Mouse (Mus musculus) hindbrain, embryonic 14.5 days (tissue): Measurements from ENCODE around the gene Strn4. TPM values are rescaled to one million over a fixed set of nuclear protein-coding genes. Genes with fewer than 3 reads are reported as not detected.
A peak's percentile ranks its signal among the peaks of the same experiment; 100 is the strongest.

Source experiments
- ATAC-seq: fragments of 200-750 bp; cut with Nextera tagmentation; 2 replicates; pipeline ENCODE4 v1.8.0; 2017; ENCODE audit warnings: moderate number of reproducible peaks, mild to moderate bottlenecking, moderate TSS enrichment, moderate library complexity; ENCODE audit not compliant: low FRiP score
- DNase-seq: peaks from one replicate; pipeline ENCODE4 v3.0.0-alpha.2; 2015; ENCODE audit warnings: low spot score
- H3K27ac ChIP-seq: fragments of 300-500 bp; sonication (generic); 2 replicates; pipeline ENCODE4 v1.5.1; 2014; ENCODE audit warnings: mild to moderate bottlenecking, moderate library complexity
- H3K27me3 ChIP-seq: fragments of 300-500 bp; sonication (generic); 2 replicates; pipeline ENCODE4 v1.6.1; 2014; ENCODE audit warnings: mild to moderate bottlenecking, low read length, mixed read lengths; ENCODE audit not compliant: control insufficient read depth, insufficient read depth
- H3K36me3 ChIP-seq: fragments of 300-500 bp; sonication (generic); replicated peaks from 2 replicates; pipeline ENCODE4 v1.6.1; 2014; ENCODE audit not compliant: control insufficient read depth, insufficient read depth
- H3K4me1 ChIP-seq: fragments of 300-500 bp; sonication (generic); replicated peaks from 2 replicates; pipeline ENCODE4 v1.6.1; 2014; ENCODE audit warnings: antibody characterized with exemption, low read length, mixed read lengths; ENCODE audit not compliant: control insufficient read depth, insufficient read depth
- H3K4me2 ChIP-seq: fragments of 300-500 bp; sonication (generic); replicated peaks from 2 replicates; pipeline ENCODE4 v1.6.1; 2014; ENCODE audit warnings: mild to moderate bottlenecking, moderate library complexity
- H3K4me3 ChIP-seq: fragments of 300-500 bp; sonication (generic); replicated peaks from 2 replicates; pipeline ENCODE4 v1.5.1; 2014; ENCODE audit warnings: mild to moderate bottlenecking, low read length
- H3K9ac ChIP-seq: fragments of 300-500 bp; sonication (generic); 2 replicates; pipeline ENCODE4 v1.6.1; 2014
- H3K9me3 ChIP-seq: fragments of 300-500 bp; sonication (generic); 2 replicates; pipeline ENCODE4 v1.6.1; 2016; ENCODE audit warnings: low read length; ENCODE audit not compliant: control insufficient read depth
- WGBS: fragments of 180-500 bp; shearing (Covaris S2); extraction: QIAGEN DNeasy Blood & Tissue Kit; methylation state at CpG from one replicate; pipeline ENCODE4 v1.1.7; 2014; 5-methylcytosine and 5-hydroxymethylcytosine counted together
- polyA plus RNA-seq: library from polyadenylated mRNA; unstranded; fragments of >200 nt; fragmentation: Nextera tagmentation; extraction: Ambion mirVana; gene quantifications from 2 replicates; pipeline ENCODE4 v1.2.1, GENCODE M21; 2014

The Strn4 gene
- polyA plus RNA-seq, 1 experiment from 2014 or later: 174 TPM

DNA sequence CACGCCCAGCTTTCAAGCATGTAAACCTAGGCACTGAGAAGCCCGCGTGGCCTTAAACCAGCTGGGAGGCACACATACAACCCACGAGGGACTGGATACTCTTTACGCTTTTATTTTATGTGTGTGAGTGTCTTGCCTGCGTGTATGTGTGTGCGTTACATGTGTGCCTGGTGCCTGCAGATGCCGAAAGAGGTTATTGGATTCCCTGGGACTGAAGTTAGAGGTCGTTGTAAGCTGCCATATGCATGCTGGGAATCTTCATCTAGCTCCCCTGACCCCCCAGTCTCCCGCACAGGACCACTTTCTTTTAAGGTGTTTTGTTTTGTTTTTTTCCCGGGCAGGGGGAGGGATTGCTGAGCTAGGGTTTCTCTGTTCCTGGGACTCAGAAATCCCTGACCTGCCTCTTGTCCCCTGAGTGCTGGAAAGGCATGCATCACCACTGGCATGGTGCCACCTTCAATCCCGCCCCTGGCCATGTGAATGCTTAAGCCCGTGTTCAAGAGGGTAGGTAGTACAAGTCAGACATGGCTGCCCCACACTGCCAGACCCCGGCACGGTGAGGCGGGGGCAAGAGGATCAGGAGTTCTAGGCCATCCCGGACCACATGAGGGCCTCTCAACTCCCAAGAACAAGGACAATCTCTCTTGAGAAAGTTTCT lies 31.8 kb upstream of the Strn4 start:
- H3K9ac ChIP-seq: no peak overlapping the region
- H3K4me1 ChIP-seq: peaks cover 27% of the 10 kb centered on the region
- no peaks in the 10 kb centered on the region for H3K9me3 ChIP-seq
- H3K36me3 ChIP-seq: no peaks in the 10 kb centered on the region
- DNase-seq (no peak), ATAC-seq (no peak)
- no peaks in the 10 kb centered on the region for H3K27me3 ChIP-seq
- peak overlapping the region; percentile 99 for H3K4me2 ChIP-seq
- no peak overlapping the region for H3K27ac ChIP-seq
- WGBS: 48% methylated on average over 17 of the region's 17 CpGs
- H3K4me3 ChIP-seq: 0 out of 2 replicates have a peak overlapping the region, but pooled peaks have one; percentile 0

DNA sequence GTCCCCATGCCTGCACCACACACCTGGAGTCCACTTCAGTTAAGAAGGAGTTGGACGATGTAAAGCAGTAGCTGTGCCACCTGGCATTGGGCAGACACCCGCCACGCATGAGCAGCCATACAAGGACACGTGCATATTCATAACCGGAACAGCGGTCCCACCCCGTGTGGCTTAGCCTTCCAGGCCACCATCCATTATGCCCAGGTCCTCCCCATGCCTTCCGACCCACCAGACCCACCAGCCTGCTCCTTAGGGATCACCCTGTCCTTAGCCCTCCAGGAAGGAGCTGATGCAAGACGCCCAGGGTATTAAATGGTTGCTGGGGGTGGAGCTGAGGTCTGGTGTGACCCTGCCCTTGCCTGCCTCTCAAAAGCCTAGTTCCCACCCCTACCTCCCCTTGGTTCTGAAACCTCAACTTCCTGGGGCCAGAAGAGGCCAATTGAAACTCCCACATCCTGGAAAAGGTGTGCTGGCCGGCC lies 31.2 kb upstream of the Strn4 start:
- Histone ChIP-seq H3K4me1 (peaks cover 27% of the 10 kb centered on the region), H3K27me3 (no peaks in the 10 kb centered on the region), H3K9ac (no peak overlapping the region), H3K27ac (no peak overlapping the region), H3K36me3 (no peaks in the 10 kb centered on the region), H3K9me3 (no peaks in the 10 kb centered on the region), H3K4me3 (no peak overlapping the region), H3K4me2 (no peak overlapping the region)
- no peak for DNase-seq
- WGBS: 61% methylated on average over 10 of the region's 10 CpGs
- no peak for ATAC-seq

DNA sequence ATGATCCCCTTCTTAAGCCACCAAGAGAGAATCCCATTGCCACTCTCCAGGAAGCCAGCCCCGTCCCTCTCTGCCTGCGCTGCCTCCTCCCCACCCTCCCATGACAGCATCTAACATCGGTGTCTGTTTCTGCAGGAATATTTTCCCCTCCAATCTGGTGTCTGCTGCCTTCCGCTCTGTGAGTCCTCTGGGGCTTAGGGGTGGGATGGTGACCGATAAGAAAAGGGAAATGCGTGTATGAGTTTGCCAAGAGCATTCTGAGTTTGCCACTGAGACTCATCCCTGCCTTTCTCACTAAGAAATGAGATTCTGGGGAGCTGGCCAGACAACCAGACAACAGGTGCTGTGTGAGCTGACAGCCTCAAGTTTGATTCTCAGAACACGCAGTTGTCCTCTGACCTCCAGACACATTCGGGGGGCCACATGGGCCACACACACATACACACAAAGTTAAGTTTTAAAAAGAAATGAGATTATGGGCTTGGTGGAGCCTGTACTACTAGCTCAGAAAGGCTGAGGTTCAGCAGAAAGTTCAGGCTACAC lies 30.1 kb upstream of the Strn4 start:
- no peak overlapping the region for H3K4me3 ChIP-seq
- H3K4me2 ChIP-seq: no peak overlapping the region
- H3K36me3 ChIP-seq: no peaks in the 10 kb centered on the region
- 86% methylated on average over 8 of the region's 8 CpGs for whole genome bisulfite sequencing
- ATAC-seq (no peak), DNase-seq (no peak)
- no peak overlapping the region for H3K27ac ChIP-seq
- H3K27me3 ChIP-seq: no peaks in the 10 kb centered on the region
- H3K9ac ChIP-seq: no peak overlapping the region
- H3K9me3 ChIP-seq: no peaks in the 10 kb centered on the region
- H3K4me1 ChIP-seq: peaks cover 27% of the 10 kb centered on the region

- Histone ChIP-seq H3K9me3 (no peaks in the 10 kb centered on the region), H3K4me3 (no peak overlapping the region), H3K4me1 (no peaks in the 10 kb centered on the region), H3K9ac (no peak overlapping the region), H3K36me3 (no peaks in the 10 kb centered on the region), H3K27ac (no peak overlapping the region), H3K4me2 (no peak overlapping the region), H3K27me3 (no peaks in the 10 kb centered on the region)
- WGBS: 75% methylated on average over 5 of the region's 5 CpGs
- no peak for DNase-seq
- ATAC-seq: no peak
Measured at GRCm38 (mm10) chr7:16792316-16792715, 23.4 kb upstream of the Strn4 start.

DNA sequence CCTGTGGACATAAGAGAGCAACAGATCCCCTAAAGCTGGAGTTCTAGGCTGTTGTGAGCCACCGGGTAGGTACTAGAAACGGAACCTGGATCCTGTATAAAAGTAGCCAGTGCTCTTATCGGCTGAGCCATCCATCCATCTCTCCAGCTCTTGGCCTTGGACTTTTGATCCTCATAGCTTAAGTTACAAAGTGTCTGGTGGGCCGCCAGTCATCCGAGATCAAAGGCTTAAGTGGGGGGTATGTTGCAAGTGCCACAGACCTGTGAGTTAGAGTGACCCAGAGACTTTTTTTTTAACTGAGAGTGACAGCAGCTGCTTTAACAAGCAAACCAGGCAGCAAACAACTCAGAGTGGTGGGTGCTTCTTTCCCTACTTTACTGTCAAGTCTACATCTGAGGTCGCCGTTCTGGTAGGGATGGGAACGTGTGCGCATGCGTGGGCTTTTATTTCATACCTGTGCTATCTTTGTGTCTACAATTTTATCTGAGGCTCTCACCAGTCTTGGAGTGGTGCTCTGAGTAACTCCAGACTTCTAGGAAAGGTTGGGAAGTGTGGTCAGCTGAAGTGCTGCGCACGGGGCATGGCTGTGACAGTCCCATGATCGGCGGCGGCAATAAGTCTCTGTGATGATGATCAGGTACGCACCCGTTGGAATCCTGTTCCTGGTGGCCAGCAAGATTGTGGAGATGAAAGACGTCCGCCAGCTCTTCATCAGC lies 22.5 kb upstream of the Strn4 start:
- no peak overlapping the region for H3K4me2 ChIP-seq
- H3K4me1 ChIP-seq: no peaks in the 10 kb centered on the region
- H3K9me3 ChIP-seq: no peaks in the 10 kb centered on the region
- no peak overlapping the region for H3K9ac ChIP-seq
- no peaks in the 10 kb centered on the region for H3K36me3 ChIP-seq
- no peaks in the 10 kb centered on the region for H3K27me3 ChIP-seq
- ATAC-seq: no peak
- no peak for DNase-seq
- H3K4me3 ChIP-seq: no peak overlapping the region
- no peak overlapping the region for H3K27ac ChIP-seq
- 93% methylated on average over 19 of the region's 19 CpGs for WGBS

DNA sequence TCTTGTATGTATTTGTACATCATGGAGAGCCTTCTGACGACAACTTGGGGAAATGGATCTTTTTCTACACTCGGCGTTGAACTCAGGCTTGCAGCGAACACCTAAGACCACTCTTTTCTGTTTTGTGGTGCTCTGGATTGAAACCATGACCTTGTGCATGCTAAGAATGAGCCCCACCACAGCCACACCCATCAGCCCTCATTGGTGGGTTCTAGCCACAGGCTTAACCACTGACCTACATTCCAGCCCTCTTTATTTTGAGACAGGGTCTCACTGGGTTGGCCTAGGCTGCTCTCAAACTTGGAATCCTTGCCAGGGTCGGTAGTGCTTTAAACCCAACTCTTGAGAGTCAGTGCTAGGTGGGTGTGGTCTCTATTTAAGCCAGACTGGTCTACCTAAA lies 20.8 kb upstream of the Strn4 start:
- Histone ChIP-seq H3K9me3 (no peaks in the 10 kb centered on the region), H3K36me3 (no peaks in the 10 kb centered on the region), H3K4me3 (no peak overlapping the region), H3K9ac (no peak overlapping the region), H3K27me3 (no peaks in the 10 kb centered on the region), H3K4me2 (no peak overlapping the region), H3K27ac (no peak overlapping the region), H3K4me1 (no peaks in the 10 kb centered on the region)
- DNase-seq (no peak), ATAC-seq (no peak)
- 94% methylated on average over 5 of the region's 5 CpGs for WGBS

- H3K4me1 ChIP-seq: no peaks in the 10 kb centered on the region
- peaks cover 20% of the 10 kb centered on the region; the same call in 1 of the 2 replicates for H3K36me3 ChIP-seq
- peak; percentile 57 for DNase-seq
- H3K4me3 ChIP-seq: no peak overlapping the region
- no peaks in the 10 kb centered on the region for H3K9me3 ChIP-seq
- H3K27ac ChIP-seq: no peak overlapping the region
- no peaks in the 10 kb centered on the region for H3K27me3 ChIP-seq
- peak; percentile 51; the same call in 1 of the 2 replicates for ATAC-seq
- no peak overlapping the region for H3K9ac ChIP-seq
- no peak overlapping the region for H3K4me2 ChIP-seq
- WGBS: 36% methylated on average over 8 of the region's 8 CpGs
Measured at GRCm38 (mm10) chr7:16804409-16805028, 11.2 kb upstream of the Strn4 start.

DNA sequence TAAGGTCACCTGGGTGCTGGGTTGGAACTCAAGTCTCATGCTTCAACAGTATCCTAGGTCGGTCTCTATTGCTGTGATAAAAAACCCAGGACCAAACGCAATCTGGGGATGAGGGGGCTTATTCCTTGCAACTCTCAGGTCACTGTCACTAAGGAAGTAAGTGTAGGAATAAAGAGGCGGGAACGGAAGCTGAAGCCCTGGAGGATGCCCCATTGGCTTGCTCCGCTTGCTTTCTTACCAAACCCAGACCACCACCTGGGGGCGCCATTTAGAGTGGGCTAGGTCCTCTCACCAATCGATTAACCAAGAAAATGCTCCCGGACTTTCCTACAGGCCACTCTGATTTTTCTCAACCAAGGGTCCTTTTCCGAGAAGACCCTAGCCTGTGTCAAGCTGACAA lies 7.8 kb upstream of the Strn4 start:
- WGBS: 90% methylated on average over 9 of the region's 9 CpGs

DNA sequence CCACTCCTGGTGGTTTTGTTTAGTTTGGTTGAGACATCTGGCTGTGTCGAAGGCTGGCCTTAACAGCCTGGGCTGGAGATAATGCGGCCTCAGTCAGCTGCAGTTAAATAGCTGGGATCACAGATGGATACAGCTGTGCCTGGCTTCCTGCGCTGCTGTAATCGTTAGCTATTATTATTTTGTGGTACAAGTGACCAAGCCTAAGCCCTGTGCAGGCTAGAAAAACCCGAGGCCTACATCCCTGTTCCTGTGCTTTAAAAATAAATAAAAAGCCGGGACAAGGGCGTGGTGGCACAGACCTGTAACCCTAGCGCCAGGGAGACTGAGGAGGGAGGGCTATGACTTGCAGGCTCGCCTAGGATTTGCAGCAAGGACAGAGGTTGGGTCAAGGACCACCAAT lies 7.0 kb upstream of the Strn4 start:
- no peak overlapping the region for H3K4me2 ChIP-seq
- H3K4me1 ChIP-seq: peaks cover 22% of the 10 kb centered on the region
- ATAC-seq (no peak), DNase-seq (no peak)
- H3K36me3 ChIP-seq: peaks cover 25% of the 10 kb centered on the region; the same call in 1 of the 2 replicates
- H3K9ac ChIP-seq: no peak overlapping the region
- peaks cover 5% of the 10 kb centered on the region for H3K27me3 ChIP-seq
- WGBS: 89% methylated on average over 9 of the region's 9 CpGs
- H3K27ac ChIP-seq: no peak overlapping the region
- no peak overlapping the region for H3K4me3 ChIP-seq
- no peaks in the 10 kb centered on the region for H3K9me3 ChIP-seq

More for the DNA sequence above, 7.8 kb upstream of the Strn4 start:
- Histone ChIP-seq H3K27ac (no peak overlapping the region), H3K4me2 (no peak overlapping the region), H3K9ac (no peak overlapping the region), H3K27me3 (peaks cover 4% of the 10 kb centered on the region), H3K4me3 (no peak overlapping the region), H3K36me3 (peaks cover 22% of the 10 kb centered on the region; the same call in 1 of the 2 replicates), H3K9me3 (no peaks in the 10 kb centered on the region), H3K4me1 (peaks cover 18% of the 10 kb centered on the region; the same call in 1 of the 2 replicates)
- DNase-seq: no peak
- ATAC-seq: no peak
